Mouse (Mus musculus) neural tube, embryonic 11.5 days (tissue): ENCODE measurements around the gene Gjb2. TPM values are rescaled to one million over a fixed set of nuclear protein-coding genes. Genes with fewer than 3 reads are reported as not detected.
"Not testable (repeated sequence)": the region's sequence is repeated elsewhere in the genome, so short reads cannot be mapped to it uniquely, and the experiment has no call there.

Experiments
- ATAC-seq: fragments of 200-750 bp; cut with Nextera tagmentation; 2 replicates; pipeline ENCODE4 v1.8.0; 2017; ENCODE audit warnings: moderate number of reproducible peaks, mild to moderate bottlenecking, moderate TSS enrichment, moderate library complexity; ENCODE audit not compliant: insufficient read depth, low FRiP score, low TSS enrichment
- DNase-seq: peaks from one replicate; pipeline ENCODE4 v3.0.0-alpha.2; 2015; ENCODE audit warnings: low spot score
- H3K27ac ChIP-seq: fragments of 300-500 bp; sonication (generic); 2 replicates; pipeline ENCODE4 v1.5.1; 2014; ENCODE audit warnings: low read depth, mild to moderate bottlenecking, low read length
- H3K27me3 ChIP-seq: fragments of 300-500 bp; sonication (generic); 2 replicates; pipeline ENCODE4 v1.6.1; 2014; ENCODE audit warnings: mild to moderate bottlenecking, low read length, mixed read lengths; ENCODE audit not compliant: control insufficient read depth, insufficient read depth
- H3K36me3 ChIP-seq: fragments of 300-500 bp; sonication (generic); 2 replicates; pipeline ENCODE4 v1.6.1; 2014; ENCODE audit warnings: mild to moderate bottlenecking, low read length, moderate library complexity, mixed read lengths; ENCODE audit not compliant: control insufficient read depth, insufficient read depth
- H3K4me1 ChIP-seq: fragments of 300-500 bp; sonication (generic); 2 replicates; pipeline ENCODE4 v1.6.1; 2014; ENCODE audit warnings: low read length, mixed read lengths; ENCODE audit not compliant: control insufficient read depth, insufficient read depth
- H3K4me2 ChIP-seq: fragments of 300-500 bp; sonication (generic); 2 replicates; pipeline ENCODE4 v1.6.1; 2014; ENCODE audit warnings: low read depth, mild to moderate bottlenecking, moderate library complexity
- H3K4me3 ChIP-seq: fragments of 300-500 bp; sonication (generic); 2 replicates; pipeline ENCODE4 v1.5.1; 2014; ENCODE audit warnings: low read depth, low read length
- H3K9ac ChIP-seq: fragments of 300-500 bp; sonication (generic); 2 replicates; pipeline ENCODE4 v1.6.1; 2014; ENCODE audit warnings: mild to moderate bottlenecking, low read length
- H3K9me3 ChIP-seq: fragments of 300-500 bp; sonication (generic); 2 replicates; pipeline ENCODE4 v1.6.1; 2016; ENCODE audit warnings: low read length; ENCODE audit not compliant: control insufficient read depth
- WGBS: fragments of 180-500 bp; shearing (Covaris S2); extraction: QIAGEN DNeasy Blood & Tissue Kit; methylation state at CpG from one replicate; pipeline ENCODE4 v1.1.7; 2014; 5-methylcytosine and 5-hydroxymethylcytosine counted together
- polyA plus RNA-seq: library from polyadenylated mRNA; unstranded; fragments of >200 nt; fragmentation: Nextera tagmentation; extraction: Ambion mirVana; gene quantifications from 2 replicates; pipeline ENCODE4 v1.2.1, GENCODE M21; 2014

The Gjb2 gene
- polyA plus RNA-seq, 1 experiment from 2014 or later: 47.4 TPM

GRCm38 (mm10) chr14:57090001-57090400 lies 14.5 kb downstream of the Gjb2 start:
- Histone ChIP-seq H3K4me2 (no peak overlapping the region), H3K27ac (no peak overlapping the region), H3K9me3 (no peaks in the 10 kb centered on the region), H3K36me3 (no peaks in the 10 kb centered on the region), H3K4me1 (no peaks in the 10 kb centered on the region), H3K9ac (no peak overlapping the region), H3K4me3 (no peak overlapping the region), H3K27me3 (no peaks in the 10 kb centered on the region)
- ATAC-seq: no peak
- 48% methylated on average over 2 of the region's 2 CpGs for WGBS
- DNase-seq: no peak

DNA sequence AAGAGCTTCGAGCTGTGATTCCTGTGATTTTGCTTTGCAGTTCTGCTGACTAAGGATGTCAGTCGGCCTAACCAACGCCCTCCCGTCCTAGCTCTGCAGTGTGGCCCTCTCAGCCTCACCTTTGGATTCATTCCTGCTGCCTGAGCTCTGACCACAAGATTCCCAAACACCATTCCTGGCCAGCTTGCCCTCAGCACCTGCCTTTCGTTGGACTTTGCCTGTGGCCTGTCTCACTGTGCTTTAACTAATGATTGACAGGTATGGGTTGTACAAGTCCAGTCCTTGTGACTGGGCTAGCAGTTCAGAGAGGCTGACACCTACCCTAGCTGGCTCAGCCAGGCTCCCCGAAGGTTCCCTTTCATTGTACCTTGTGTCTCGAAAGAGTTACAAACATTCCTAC lies 15.4 kb downstream of the Gjb2 start:
- Histone ChIP-seq H3K9ac (no peak overlapping the region), H3K9me3 (no peaks in the 10 kb centered on the region), H3K4me3 (no peak overlapping the region), H3K27ac (no peak overlapping the region), H3K27me3 (no peaks in the 10 kb centered on the region), H3K4me1 (no peaks in the 10 kb centered on the region), H3K4me2 (no peak overlapping the region), H3K36me3 (no peaks in the 10 kb centered on the region)
- WGBS: 91% methylated on average over 7 of the region's 7 CpGs
- ATAC-seq: no peak
- DNase-seq: no peak

DNA sequence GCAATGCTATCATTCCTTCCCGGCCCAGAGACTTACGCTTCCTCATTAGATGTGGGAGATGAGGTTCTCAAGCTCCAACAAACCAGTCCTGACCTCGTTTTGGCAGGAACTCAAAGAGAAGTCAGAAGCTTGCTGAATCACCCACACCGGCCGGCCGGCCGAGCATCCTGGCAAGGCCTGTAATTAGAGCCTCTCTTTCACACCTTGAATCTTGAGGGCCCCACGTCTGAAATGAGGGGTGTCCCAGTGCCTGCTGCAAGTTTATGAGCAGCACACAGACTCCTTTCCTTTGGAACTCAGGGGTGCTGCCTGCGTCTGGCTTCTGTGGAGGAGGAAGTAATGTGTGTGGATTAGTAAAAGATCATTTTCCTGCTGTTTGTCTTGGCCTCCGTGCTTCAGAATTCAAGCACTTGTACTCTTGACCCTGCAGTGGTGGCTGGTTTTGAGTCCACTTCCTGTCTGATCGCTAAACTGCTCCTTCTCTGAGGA lies 20.3 kb downstream of the Gjb2 start:
- DNase-seq: no peak
- WGBS: 53% methylated on average over 11 of the region's 11 CpGs
- no peaks in the 10 kb centered on the region for H3K4me1 ChIP-seq
- no peaks in the 10 kb centered on the region for H3K9me3 ChIP-seq
- H3K4me3 ChIP-seq: no peak overlapping the region
- no peak overlapping the region for H3K9ac ChIP-seq
- H3K27ac ChIP-seq: no peak overlapping the region
- H3K4me2 ChIP-seq: no peak overlapping the region
- no peaks in the 10 kb centered on the region for H3K27me3 ChIP-seq
- ATAC-seq: no peak
- H3K36me3 ChIP-seq: no peaks in the 10 kb centered on the region

- H3K36me3 ChIP-seq: no peaks in the 10 kb centered on the region
- DNase-seq (no peak), ATAC-seq (no peak)
- H3K9ac ChIP-seq: no peak overlapping the region
- H3K27me3 ChIP-seq: no peaks in the 10 kb centered on the region
- 96% methylated on average over 1 of the region's 1 CpGs for WGBS
- no peak overlapping the region for H3K4me3 ChIP-seq
- H3K4me1 ChIP-seq: no peaks in the 10 kb centered on the region
- H3K9me3 ChIP-seq: no peaks in the 10 kb centered on the region
- H3K27ac ChIP-seq: no peak overlapping the region
- no peak overlapping the region for H3K4me2 ChIP-seq
Measured at GRCm38 (mm10) chr14:57082863-57083262, 21.6 kb downstream of the Gjb2 start.

- H3K36me3 ChIP-seq: no peaks in the 10 kb centered on the region
- no peak overlapping the region for H3K4me3 ChIP-seq
- ATAC-seq (no peak), DNase-seq (no peak)
- no peaks in the 10 kb centered on the region for H3K4me1 ChIP-seq
- 89% methylated on average over 6 of the region's 6 CpGs for WGBS
- H3K27ac ChIP-seq: no peak overlapping the region
- no peaks in the 10 kb centered on the region for H3K9me3 ChIP-seq
- H3K9ac ChIP-seq: no peak overlapping the region
- no peak overlapping the region for H3K4me2 ChIP-seq
- no peaks in the 10 kb centered on the region for H3K27me3 ChIP-seq
Measured at GRCm38 (mm10) chr14:57075537-57075936, 29.0 kb downstream of the Gjb2 start.

GRCm38 (mm10) chr14:57069906-57070305 lies 34.6 kb downstream of the Gjb2 start:
- not testable (repeated sequence) for H3K9ac ChIP-seq, H3K4me3 ChIP-seq, H3K36me3 ChIP-seq, H3K27me3 ChIP-seq, H3K4me1 ChIP-seq, H3K4me2 ChIP-seq, H3K9me3 ChIP-seq, ATAC-seq, H3K27ac ChIP-seq
- DNase-seq: peak; percentile 46
- 0% methylated on average over 2 of the region's 2 CpGs for WGBS

DNA sequence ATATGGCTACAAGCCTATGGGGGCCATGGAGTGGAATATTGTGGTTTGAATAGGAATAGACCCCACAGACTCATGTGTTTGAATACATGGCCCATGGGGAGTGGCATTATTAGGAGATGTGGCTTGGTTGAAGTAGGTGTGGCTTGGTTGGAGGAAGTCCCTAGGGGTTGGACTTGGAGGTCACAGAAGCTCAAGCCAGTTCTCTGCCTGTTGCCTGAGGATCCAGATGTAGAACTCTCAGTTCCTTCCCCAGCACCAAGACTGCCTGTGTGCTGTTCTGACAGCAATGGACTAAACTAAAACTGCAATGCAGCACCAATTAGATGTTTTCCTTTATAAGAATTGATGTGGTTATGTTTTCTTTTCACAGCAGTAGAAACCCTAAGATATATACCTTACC lies 38.4 kb downstream of the Gjb2 start:
- H3K36me3 ChIP-seq: no peaks in the 10 kb centered on the region
- H3K27me3 ChIP-seq: no peaks in the 10 kb centered on the region
- no peak overlapping the region for H3K4me3 ChIP-seq
- H3K4me2 ChIP-seq: no peak overlapping the region
- DNase-seq: no peak
- H3K4me1 ChIP-seq: no peaks in the 10 kb centered on the region
- H3K9ac ChIP-seq: no peak overlapping the region
- H3K27ac ChIP-seq: no peak overlapping the region
- no peaks in the 10 kb centered on the region for H3K9me3 ChIP-seq
- ATAC-seq: no peak

DNA sequence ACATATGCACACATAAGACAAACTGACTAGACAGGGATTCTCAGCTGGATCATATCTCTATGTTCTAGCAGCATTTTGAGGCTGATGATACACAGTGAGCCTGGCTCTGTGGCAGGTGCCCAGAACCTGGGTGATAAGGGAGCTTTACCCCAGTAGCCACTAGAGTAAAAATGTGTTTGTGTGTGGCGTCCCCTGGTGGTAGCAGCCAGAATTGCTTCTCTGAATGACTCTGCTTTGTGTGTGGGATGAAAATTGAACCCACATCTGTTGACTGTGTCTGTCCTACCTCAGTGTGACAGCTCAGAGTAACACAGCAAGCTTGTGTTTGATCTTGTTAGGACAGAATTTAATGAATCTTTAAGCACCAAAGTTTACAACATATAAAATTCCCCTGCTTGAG lies 44.5 kb downstream of the Gjb2 start:
- H3K27ac ChIP-seq, H3K36me3 ChIP-seq, H3K4me3 ChIP-seq, H3K9ac ChIP-seq, H3K4me2 ChIP-seq, ATAC-seq, H3K9me3 ChIP-seq, H3K4me1 ChIP-seq: not testable (repeated sequence)
- peak; percentile 76 for DNase-seq
- peaks cover 40% of the 10 kb centered on the region for H3K27me3 ChIP-seq
- WGBS: 3% methylated on average over 1 of the region's 1 CpGs

GRCm38 (mm10) chr14:57057563-57058321 lies 46.8 kb downstream of the Gjb2 start, which contains the start of gene Gja3:
TSS of gene Gja3 (minus strand) at chr14:57058100.
- Histone ChIP-seq H3K9ac (no peak within 1 kb of the TSS), H3K36me3 (no peaks in the 10 kb centered on the region), H3K4me1 (no peaks in the 10 kb centered on the region), H3K27ac (no peak within 1 kb of the TSS), H3K4me2 (peak within 1 kb of the TSS; percentile 78), H3K9me3 (no peaks in the 10 kb centered on the region), H3K4me3 (peak within 1 kb of the TSS; percentile 51), H3K27me3 (peaks cover 40% of the 10 kb centered on the region)
- 0% methylated on average over 39 of the region's 79 CpGs for WGBS
- DNase-seq (peak; percentile 45), ATAC-seq (no peak)
